Mouse (Mus musculus): ENCODE data around the gene Ildr1. TPM values are rescaled to one million over a fixed set of nuclear protein-coding genes. Genes with fewer than 3 reads are reported as not detected.

Ildr1 gene
- polyA plus RNA-seq, 1 experiment from 2014 or later, result 0.13 TPM

DNA sequence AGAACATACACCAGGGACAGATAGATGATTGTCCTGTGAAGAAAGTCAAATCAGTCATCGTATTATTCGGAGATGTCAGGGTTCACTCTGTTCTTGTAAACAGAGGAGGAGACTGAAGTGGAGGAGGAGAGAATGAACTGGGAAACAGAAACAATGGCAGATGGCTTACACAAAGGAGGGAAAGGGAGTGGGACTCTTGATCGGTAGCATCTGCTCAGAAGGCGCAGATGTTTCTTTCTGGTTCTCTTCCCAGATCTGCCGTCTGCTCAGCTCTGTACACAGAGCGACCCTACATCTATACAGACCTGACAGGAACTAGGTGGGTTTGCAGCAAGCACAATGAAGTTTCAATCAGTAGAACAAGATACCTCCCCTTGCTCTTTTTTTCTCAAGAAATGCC is 81.9 kb downstream of the Ildr1 start:
- no peaks in the 10 kb centered on the region for H3K36me3 ChIP-seq
- WGBS (ENCODE audit: insufficient replicate concordance), result 74% methylated on average over 6 of the region's 6 CpGs
- no peaks in the 10 kb centered on the region for H3K4me1 ChIP-seq (replicated peaks)

More for the DNA sequence above, 81.9 kb downstream of the Ildr1 start:
- ATAC-seq (ENCODE audit: low read depth) (no peak), DNase-seq (no peak)
- H3K27me3 ChIP-seq, result no peaks in the 10 kb centered on the region
- H3K9me3 ChIP-seq (replicated peaks), result no peaks in the 10 kb centered on the region
- no peak overlapping the region for H3K9ac ChIP-seq
- H3K27ac ChIP-seq, result no peak overlapping the region
- no peak overlapping the region for H3K4me2 ChIP-seq
- no peak overlapping the region for H3K4me3 ChIP-seq (replicated peaks)

Other genes with a start within 250 kb of the Ildr1 start
- gene Stfa3, start 238.6 kb upstream of the Ildr1 start, polyA plus RNA-seq (2015; fragmentation: Nextera tagmentation; extraction: Ambion mirVana), result 14.4 and 18.7 TPM in 2 replicates
- gene Casr, start 131.8 kb upstream of the Ildr1 start, polyA plus RNA-seq (2015; fragmentation: Nextera tagmentation; extraction: Ambion mirVana), result not detected in 2 replicates
- 5.2 and 6.2 TPM in 2 replicates for gene Cd86, start 27.9 kb upstream of the Ildr1 start, polyA plus RNA-seq (2015; fragmentation: Nextera tagmentation; extraction: Ambion mirVana)
- gene Slc15a2, start 91.0 kb downstream of the Ildr1 start, polyA plus RNA-seq (2015; fragmentation: Nextera tagmentation; extraction: Ambion mirVana), result 1.9 TPM in 2 replicates
- 10.2 and 10.9 TPM in 2 replicates for gene Iqcb1, start 134.4 kb downstream of the Ildr1 start, polyA plus RNA-seq (2015; fragmentation: Nextera tagmentation; extraction: Ambion mirVana)
- 0.41 and 0.59 TPM in 2 replicates for gene Eaf2, start 181.0 kb downstream of the Ildr1 start, polyA plus RNA-seq (2015; fragmentation: Nextera tagmentation; extraction: Ambion mirVana)
- 30.7 and 31.0 TPM in 2 replicates for gene Golgb1, start 181.2 kb downstream of the Ildr1 start, polyA plus RNA-seq (2015; fragmentation: Nextera tagmentation; extraction: Ambion mirVana)
- gene Hcls1, start 241.0 kb downstream of the Ildr1 start, polyA plus RNA-seq (2015; fragmentation: Nextera tagmentation; extraction: Ambion mirVana), result 12.3 and 12.6 TPM in 2 replicates

Data from liver, embryonic 13.5 days (tissue).